Mouse (Mus musculus) spleen, adult 2 months (tissue): ENCODE results near the gene Slc43a2.

ENCODE experiments used
- CTCF ChIP-seq: fragments of 200-500 bp; IDR thresholded peaks from 2 replicates; pipeline ENCODE4 v1.5.1; 2011; ENCODE audit warnings: mild to moderate bottlenecking, inconsistent platforms; ENCODE audit not compliant: insufficient read depth, insufficient read length, insufficient replicate concordance; ENCODE audit errors: extremely low read depth
- POLR2A ChIP-seq: fragments of 200-500 bp; IDR thresholded peaks from 2 replicates; pipeline ENCODE4 v1.6.1; 2011; ENCODE audit warnings: low read depth, low read length, inconsistent platforms

GRCm38 (mm10) chr11:75605318-75605717 is 73.8 kb downstream of the Slc43a2 start:
- TF ChIP-seq POLR2A (no peak), CTCF (no peak)
